Mouse (Mus musculus) urinary bladder, adult 2 months (tissue): ENCODE results near the gene Med4. TPM values are rescaled to one million over a fixed set of nuclear protein-coding genes. Genes with fewer than 3 reads are reported as not detected.

Experiments used
- polyA plus RNA-seq: library from polyadenylated mRNA; depleted of rRNA; stranded (reverse); fragments of >200 nt; gene quantifications from 2 replicates; pipeline ENCODE4 v1.2.3, GENCODE M21; 2012; rRNA removed

Gene Med4
- polyA plus RNA-seq, 1 experiment: 35.6 TPM

Other genes with a start within 250 kb of the Med4 start
- gene Rb1, start 184.2 kb upstream of the Med4 start, polyA plus RNA-seq: 12.8 and 13.7 TPM in 2 replicates
- 1,620 and 1,700 TPM in 2 replicates for gene Itm2b, start 124.7 kb upstream of the Med4 start, polyA plus RNA-seq
- gene Sucla2, start 15.3 kb downstream of the Med4 start, polyA plus RNA-seq: 76.3 and 78.1 TPM in 2 replicates
- gene Nudt15, start 38.2 kb downstream of the Med4 start, polyA plus RNA-seq: 1.7 and 2.2 TPM in 2 replicates
- gene Gm21750, start 151.2 kb downstream of the Med4 start, polyA plus RNA-seq: not detected in 2 replicates